Mouse (Mus musculus): ENCODE measurements around the gene Kcnj16.

DNA sequence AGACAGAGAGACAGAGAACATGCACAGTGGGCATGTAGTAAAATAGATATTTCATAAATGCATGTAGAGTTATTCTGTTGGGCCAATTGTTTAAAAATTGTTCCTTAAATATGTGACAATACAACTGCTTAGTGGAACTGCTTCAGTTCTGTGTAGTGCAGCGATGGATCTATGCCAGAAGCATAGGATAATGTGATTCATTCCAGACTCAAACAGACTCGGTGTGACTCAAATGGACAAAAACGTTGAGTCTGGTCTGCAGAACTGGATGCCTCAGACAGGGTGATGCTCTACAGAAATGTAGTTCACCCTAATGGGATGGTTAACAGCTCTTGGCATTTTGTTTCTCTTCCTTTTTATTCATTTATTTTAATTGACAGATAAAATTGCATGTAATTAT is 32.1 kb upstream of the Kcnj16 start:
- TF ChIP-seq CTCF (IDR thresholded peaks at IDR 0.05; ENCODE audit: extremely low read depth, insufficient read length, insufficient replicate concordance, low read depth, low read length) = no peak
- TF ChIP-seq POLR2A (IDR thresholded peaks at IDR 0.05; ENCODE audit: low read depth, low read length) = no peak
